Mouse (Mus musculus): ENCODE data around the gene Supt20. TPM values are rescaled to one million over a fixed set of nuclear protein-coding genes. Genes with fewer than 3 reads are reported as not detected.

Gene Supt20
- total and polyA plus RNA-seq, 3 experiments, result 34.1 to 69.5 (median 38.6) TPM

GRCm38 (mm10) chr3:54734411-54735246 is 42.0 kb downstream of the Supt20 start:
- H3K79me2 ChIP-seq (replicated peaks; ENCODE audit: control insufficient read depth, extremely low read depth, insufficient read depth, poor library complexity, severe bottlenecking), result peaks cover 32% of the 10 kb centered on the region
- peak overlapping the region; percentile 83 to 99 (median 91) for H3K4me3 ChIP-seq (replicated peaks in 1 of 3; ENCODE audit: low read depth in 2 of 3, low read length in 2 of 3, poor library complexity in 1 of 3)
- H3K27me3 ChIP-seq (replicated peaks), result no peaks in the 10 kb centered on the region
- H3K4me2 ChIP-seq (ENCODE audit: insufficient read depth, low read depth, poor library complexity, severe bottlenecking), result peak overlapping the region; percentile 58; the same call in 1 of the 2 replicates
- H3K9ac ChIP-seq (ENCODE audit: insufficient read depth, low read depth), result peak overlapping the region; percentile 90
- peaks cover 6 to 57% of the 10 kb centered on the region in 2 experiments for H3K4me1 ChIP-seq (ENCODE audit: control insufficient read depth in 1 of 2, insufficient read depth in 2 of 2)
- peaks cover 23 to 59% of the 10 kb centered on the region in 2 experiments for H3K36me3 ChIP-seq (replicated peaks in 1 of 2; ENCODE audit: control insufficient read depth in 1 of 2, insufficient read depth in 1 of 2, low read length in 1 of 2)
- in situ Hi-C loops (cut with MboI; ENCODE audit: low pct_ligation_motif_present, low pct_unique_long_range_greater_than_20kb, low sequenced_read_pairs) (no loop called here), dilution Hi-C loops (cut with MboI; ENCODE audit: extremely low pct_ligation_motif_present, extremely low pct_unique_long_range_greater_than_20kb, low sequenced_read_pairs) (no loop called here)
- no peaks in the 10 kb centered on the region for H3K9me3 ChIP-seq (replicated peaks; ENCODE audit: low read length)
- peak overlapping the region; percentile 93 for H3K27ac ChIP-seq (ENCODE audit: insufficient read depth, low read depth)
- TF ChIP-seq NRF1 (IDR thresholded peaks at IDR 0.05; ENCODE audit: low read depth, low read length) (peak; percentile 94), JUN (IDR thresholded peaks at IDR 0.05; ENCODE audit: insufficient read depth, low read depth, low read length) (no peak), TBP (conservative IDR thresholded peaks at IDR 0.05; ENCODE audit: low read depth, low read length) (peak; percentile 63; the same call in 1 of the 2 replicates), ETS1 (conservative IDR thresholded peaks at IDR 0.05; ENCODE audit: low read depth, low read length) (no peak), USF2 (conservative IDR thresholded peaks at IDR 0.05; ENCODE audit: low read depth, low read length) (no peak), ELF1 (IDR thresholded peaks at IDR 0.05; ENCODE audit: low read depth, low read length) (no peak; the same call in 1 of the 2 replicates), UBTF (IDR thresholded peaks at IDR 0.05; ENCODE audit: low read depth, low read length) (0 out of 2 replicates have a peak, but pooled peaks have one; percentile 16), ZKSCAN1 (IDR thresholded peaks at IDR 0.05; ENCODE audit: borderline replicate concordance, low read depth, low read length) (no peak), CHD2 (IDR thresholded peaks at IDR 0.05; ENCODE audit: low read length) (no peak; the same call in 1 of the 2 replicates), ZNF384 (IDR thresholded peaks at IDR 0.05; ENCODE audit: low read depth, low read length) (no peak), HCFC1 (IDR thresholded peaks at IDR 0.05; ENCODE audit: low read depth, low read length) (peak; percentile 61; the same call in 1 of the 2 replicates), BHLHE40 (IDR thresholded peaks at IDR 0.05; ENCODE audit: low read depth, low read length) (peak; percentile 37; the same call in 1 of the 2 replicates), KAT2A (IDR thresholded peaks at IDR 0.05; ENCODE audit: insufficient replicate concordance, low read length) (0 out of 2 replicates have a peak, but pooled peaks have one; percentile 52), MAZ (IDR thresholded peaks at IDR 0.05; ENCODE audit: low read depth, low read length) (no peak), MYC (IDR thresholded peaks at IDR 0.05; ENCODE audit: low read depth, low read length) (peak; percentile 33; the same call in 1 of the 2 replicates), TCF12 (IDR thresholded peaks at IDR 0.05; ENCODE audit: low read depth, low read length) (peak; percentile 89), E2F4 (IDR thresholded peaks at IDR 0.05; ENCODE audit: insufficient replicate concordance, low read depth, low read length) (0 out of 2 replicates have a peak, but pooled peaks have one; percentile 38), SIN3A (IDR thresholded peaks at IDR 0.05; ENCODE audit: low read length) (peak; percentile 9; the same call in 1 of the 2 replicates), USF1 (IDR thresholded peaks at IDR 0.05; ENCODE audit: low read depth, low read length) (no peak), RCOR1 (conservative IDR thresholded peaks at IDR 0.05; ENCODE audit: low read depth, low read length) (no peak), MXI1 (IDR thresholded peaks at IDR 0.05; ENCODE audit: low read depth, low read length) (no peak; the same call in 1 of the 2 replicates), IRF4 (IDR thresholded peaks at IDR 0.05; ENCODE audit: low read depth, low read length) (no peak), ZMIZ1 (IDR thresholded peaks at IDR 0.05; ENCODE audit: low read depth, low read length) (peak; percentile 91; the same call in 1 of the 2 replicates), CHD1 (IDR thresholded peaks at IDR 0.05; ENCODE audit: low read depth, low read length) (no peak), MAX (IDR thresholded peaks at IDR 0.05; ENCODE audit: low read length) (peak; percentile 24; the same call in 1 of the 2 replicates), POLR2A (IDR thresholded peaks at IDR 0.05; ENCODE audit: low read depth, low read length) (peak; percentile 83), SMC3 (IDR thresholded peaks at IDR 0.05; ENCODE audit: low read depth, low read length) (no peak), NELFE (IDR thresholded peaks at IDR 0.05; ENCODE audit: low read depth, low read length) (peak; percentile 86)
- DNase-seq (ENCODE audit: extremely low read depth), result peak; percentile 80
